Mouse (Mus musculus) stomach, embryonic 16.5 days (tissue): ENCODE data around the gene Gm3327. TPM values are rescaled to one million over a fixed set of nuclear protein-coding genes. Genes with fewer than 3 reads are reported as not detected.

ENCODE experiments used
- polyA plus RNA-seq: library from polyadenylated mRNA; unstranded; fragments of >200 nt; fragmentation: Nextera tagmentation; extraction: Ambion mirVana; gene quantifications from 2 replicates; pipeline ENCODE4 v1.2.1, GENCODE M21; 2015

Gene Gm3327
- polyA plus RNA-seq, 1 experiment from 2014 or later, result not detected

Other genes with a start within 250 kb of the Gm3327 start
- gene Ear1, start 248.3 kb upstream of the Gm3327 start, polyA plus RNA-seq, result 0.40 and 1.0 TPM in 2 replicates
- gene Ear10, start 200.3 kb upstream of the Gm3327 start, polyA plus RNA-seq, result not detected in 2 replicates
- 9.1 and 10.6 TPM in 2 replicates for gene Gm8113, start 198.5 kb upstream of the Gm3327 start, polyA plus RNA-seq
- gene Ang5, start 166.8 kb upstream of the Gm3327 start, polyA plus RNA-seq, result not detected in 2 replicates
- not detected in 2 replicates for gene Ang6, start 121.6 kb upstream of the Gm3327 start, polyA plus RNA-seq
- gene Ear2, start 21.2 kb upstream of the Gm3327 start, polyA plus RNA-seq, result 1.4 and 1.5 TPM in 2 replicates
- not detected in 2 replicates for gene Gm8212, start 73.8 kb downstream of the Gm3327 start, polyA plus RNA-seq
- gene 4930503E14Rik, start 89.4 kb downstream of the Gm3327 start, polyA plus RNA-seq, result not detected in 2 replicates
- gene Gm8220, start 161.7 kb downstream of the Gm3327 start, polyA plus RNA-seq, result not detected in 2 replicates
- not detected in 2 replicates for gene Gm5930, start 214.7 kb downstream of the Gm3327 start, polyA plus RNA-seq
- not detected in 2 replicates for gene Gm8229, start 241.5 kb downstream of the Gm3327 start, polyA plus RNA-seq